Mouse (Mus musculus): Measurements from ENCODE around the gene Ecm2. TPM values are rescaled to one million over a fixed set of nuclear protein-coding genes. Genes with fewer than 3 reads are reported as not detected.

The Ecm2 gene
- polyA plus RNA-seq, 1 experiment from 2014 or later = 0.52 TPM

DNA sequence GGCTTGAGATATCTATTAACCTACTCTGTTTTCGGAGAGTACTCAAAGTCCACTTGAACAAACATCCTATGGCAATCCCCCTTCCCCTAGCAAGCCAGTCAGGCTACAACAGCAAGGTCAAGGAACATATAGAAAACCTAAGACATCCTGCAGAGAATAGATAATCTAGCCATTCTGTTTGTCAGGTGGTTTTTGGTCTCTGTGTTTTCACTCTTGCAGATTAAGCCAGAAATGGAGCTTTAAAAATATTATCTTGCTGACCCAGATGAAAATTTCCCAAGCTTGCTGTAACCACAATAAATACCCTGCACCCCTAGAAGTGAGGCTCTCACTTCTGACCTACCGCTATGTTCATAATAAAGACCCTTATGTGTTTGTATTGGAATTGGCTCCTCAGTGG is 66.8 kb downstream of the Ecm2 start:
- no peaks in the 10 kb centered on the region for H3K9me3 ChIP-seq
- no peaks in the 10 kb centered on the region for H3K36me3 ChIP-seq
- H3K4me1 ChIP-seq (replicated peaks) = no peaks in the 10 kb centered on the region
- no peak for DNase-seq (ENCODE audit: low spot score)
- no peak overlapping the region for H3K27ac ChIP-seq
- WGBS = 90% methylated on average over 2 of the region's 2 CpGs
- no peak overlapping the region for H3K4me3 ChIP-seq
- no peaks in the 10 kb centered on the region for H3K27me3 ChIP-seq (ENCODE audit: insufficient read depth, poor library complexity, severe bottlenecking)

DNA sequence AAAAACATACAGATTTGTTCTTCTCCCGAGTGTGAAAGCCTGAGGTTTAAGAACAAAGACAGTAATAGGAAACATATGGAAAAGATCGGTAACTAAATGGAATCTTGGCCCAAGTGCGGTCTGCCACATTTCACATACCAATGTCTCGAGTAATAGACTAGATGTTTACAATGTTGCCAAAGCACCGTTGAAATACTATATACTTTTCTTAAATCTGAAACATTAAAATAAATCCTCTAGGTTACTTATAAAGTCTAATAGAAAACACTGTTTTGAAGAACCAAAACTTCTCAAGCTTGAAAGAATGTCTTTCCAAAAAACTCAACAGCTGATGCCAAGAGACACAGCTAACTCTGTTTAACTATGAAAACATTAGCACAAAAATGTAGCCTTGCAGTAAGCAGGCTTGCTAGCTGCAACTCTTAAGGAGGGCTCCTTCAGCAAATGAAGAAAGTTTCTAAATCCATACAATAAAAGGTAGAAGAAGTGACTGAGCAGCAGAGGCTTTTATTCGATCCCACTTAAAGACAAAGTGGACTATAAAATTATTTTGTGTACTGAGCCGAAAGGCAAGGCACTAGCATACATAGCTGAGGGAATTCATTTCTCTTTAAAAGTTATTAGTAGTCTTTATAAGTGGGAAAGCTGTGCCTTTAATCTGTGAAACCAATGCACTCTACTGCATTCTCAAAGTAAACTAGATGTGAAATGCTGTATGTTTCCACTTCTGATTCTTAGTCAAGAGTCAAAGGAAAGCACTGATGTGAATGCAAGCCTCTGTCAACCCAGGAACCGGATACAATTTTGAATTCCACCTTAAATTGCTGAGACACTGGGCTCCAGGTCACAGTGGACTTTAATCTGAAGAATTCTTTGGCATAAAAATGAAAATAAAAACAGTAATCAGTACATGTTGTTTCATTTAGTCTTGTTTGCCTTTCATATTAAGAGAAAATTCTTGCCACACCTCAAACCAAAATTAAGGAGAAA is 77.2 kb downstream of the Ecm2 start, which contains the start of gene Omd:
Gene Omd (plus strand): TSS at position 922 of the 990 bp plus-strand sequence.
- 77% methylated on average over 8 of the region's 8 CpGs for WGBS
- Histone ChIP-seq H3K4me1 (replicated peaks) (no peaks in the 10 kb centered on the region), H3K27ac (0 out of 2 replicates have a peak within 1 kb of the TSS, but pooled peaks have one; percentile 1), H3K27me3 (ENCODE audit: insufficient read depth, poor library complexity, severe bottlenecking) (no peaks in the 10 kb centered on the region), H3K4me3 (no peak within 1 kb of the TSS), H3K36me3 (no peaks in the 10 kb centered on the region), H3K9me3 (no peaks in the 10 kb centered on the region)
- no peak for DNase-seq (ENCODE audit: low spot score)

Other genes with a start within 250 kb of the Ecm2 start
- 0.98 TPM in 2 replicates for gene Fgd3, start 184.5 kb upstream of the Ecm2 start, polyA plus RNA-seq (2016; fragmentation: Nextera tagmentation; extraction: Ambion mirVana)
- gene Bicd2, start 163.2 kb upstream of the Ecm2 start, polyA plus RNA-seq (2016; fragmentation: Nextera tagmentation; extraction: Ambion mirVana) = 31.8 and 32.0 TPM in 2 replicates
- 19.5 and 20.0 TPM in 2 replicates for gene Ippk, start 83.6 kb upstream of the Ecm2 start, polyA plus RNA-seq (2016; fragmentation: Nextera tagmentation; extraction: Ambion mirVana)
- gene Tes3-ps, start 11.5 kb upstream of the Ecm2 start, polyA plus RNA-seq (2016; fragmentation: Nextera tagmentation; extraction: Ambion mirVana) = 1.1 and 1.5 TPM in 2 replicates
- gene Aspn, start 39.6 kb downstream of the Ecm2 start, polyA plus RNA-seq (2016; fragmentation: Nextera tagmentation; extraction: Ambion mirVana) = 0.07 and 0.17 TPM in 2 replicates
- 0.82 and 1.6 TPM in 2 replicates for gene Omd, start 77.7 kb downstream of the Ecm2 start, polyA plus RNA-seq (2016; fragmentation: Nextera tagmentation; extraction: Ambion mirVana)
- gene Ogn, start 103.2 kb downstream of the Ecm2 start, polyA plus RNA-seq (2016; fragmentation: Nextera tagmentation; extraction: Ambion mirVana) = 2.7 and 5.3 TPM in 2 replicates
- gene Cenpp, start 148.0 kb downstream of the Ecm2 start, polyA plus RNA-seq (2016; fragmentation: Nextera tagmentation; extraction: Ambion mirVana) = 31.9 and 35.1 TPM in 2 replicates
- gene Nol8, start 148.3 kb downstream of the Ecm2 start, polyA plus RNA-seq (2016; fragmentation: Nextera tagmentation; extraction: Ambion mirVana) = 15.2 and 23.1 TPM in 2 replicates
- 98.0 and 111 TPM in 2 replicates for gene Iars, start 177.3 kb downstream of the Ecm2 start, polyA plus RNA-seq (2016; fragmentation: Nextera tagmentation; extraction: Ambion mirVana)

Measured in hindbrain, embryonic 10.5 days (tissue).